Mouse (Mus musculus) limb, embryonic 12.5 days (tissue): ENCODE measurements around the gene Zscan29. TPM values are rescaled to one million over a fixed set of nuclear protein-coding genes. Genes with fewer than 3 reads are reported as not detected.

Source experiments
- ATAC-seq: fragments of 200-750 bp; cut with Nextera tagmentation; 2 replicates; pipeline ENCODE4 v1.8.0; 2017; ENCODE audit warnings: low read depth, moderate TSS enrichment; ENCODE audit not compliant: insufficient number of reproducible peaks, insufficient read depth, low FRiP score, low TSS enrichment
- H3K27ac ChIP-seq: fragments of 300-500 bp; sonication (generic); 2 replicates; pipeline ENCODE4 v1.5.1; 2016; ENCODE audit warnings: mild to moderate bottlenecking, moderate library complexity
- H3K27me3 ChIP-seq: fragments of 300-500 bp; sonication (generic); 2 replicates; pipeline ENCODE4 v1.6.1; 2016; ENCODE audit warnings: mild to moderate bottlenecking, moderate library complexity
- H3K36me3 ChIP-seq: fragments of 300-500 bp; sonication (generic); 2 replicates; pipeline ENCODE4 v1.6.1; 2016; ENCODE audit warnings: mild to moderate bottlenecking, moderate library complexity
- H3K4me1 ChIP-seq: fragments of 300-500 bp; sonication (generic); replicated peaks from 2 replicates; pipeline ENCODE4 v1.6.1; 2016
- H3K4me2 ChIP-seq: fragments of 300-500 bp; sonication (generic); 2 replicates; pipeline ENCODE4 v1.6.1; 2016; ENCODE audit warnings: mild to moderate bottlenecking, moderate library complexity
- H3K4me3 ChIP-seq: fragments of 300-500 bp; sonication (generic); replicated peaks from 2 replicates; pipeline ENCODE4 v1.5.1; 2016; ENCODE audit warnings: mild to moderate bottlenecking
- H3K9ac ChIP-seq: fragments of 300-500 bp; sonication (generic); replicated peaks from 2 replicates; pipeline ENCODE4 v1.6.1; 2016; ENCODE audit warnings: mild to moderate bottlenecking, moderate library complexity
- H3K9me3 ChIP-seq: fragments of 300-500 bp; sonication (generic); 2 replicates; pipeline ENCODE4 v1.6.1; 2016; ENCODE audit warnings: mild to moderate bottlenecking, moderate library complexity
- WGBS: fragments of 180-500 bp; shearing (Covaris S2); methylation state at CpG from one replicate; pipeline ENCODE4 v1.1.7; 2016; 5-methylcytosine and 5-hydroxymethylcytosine counted together
- polyA plus RNA-seq: library from polyadenylated mRNA; unstranded; fragments of >200 nt; fragmentation: Nextera tagmentation; extraction: Ambion mirVana; gene quantifications from 2 replicates; pipeline ENCODE4 v1.2.1, GENCODE M21; 2016

The Zscan29 gene
- polyA plus RNA-seq, 1 experiment from 2014 or later: 11.3 TPM

DNA sequence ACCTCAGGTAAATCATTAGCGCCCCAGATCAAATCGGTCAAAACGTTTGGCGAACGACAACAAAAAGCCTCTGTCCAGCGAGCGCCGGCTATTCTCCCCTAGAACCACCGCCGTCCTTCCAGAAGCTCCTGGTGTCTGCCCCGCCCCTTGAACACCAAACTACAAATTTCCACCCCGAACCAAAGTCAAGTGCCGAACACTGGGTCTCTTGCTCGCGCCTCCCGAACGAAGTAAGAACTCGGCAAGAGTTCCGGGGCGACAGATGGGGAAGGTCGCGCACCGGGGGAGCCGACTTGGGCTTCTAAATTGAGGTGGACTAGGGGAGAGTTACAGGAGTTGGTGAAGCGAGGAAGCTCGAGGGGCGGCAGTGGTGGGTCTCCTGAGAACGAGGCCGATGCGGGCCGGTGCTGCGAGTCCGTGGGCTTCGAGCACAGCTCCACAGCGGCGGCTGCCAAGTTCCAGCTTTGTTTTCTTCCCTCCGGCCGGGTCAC lies 399 bp downstream of the Zscan29 start, which contains the start of gene Tubgcp4:
Tubgcp4 (plus strand) TSS at position 174 of the 491 bp plus-strand sequence.
- WGBS: under 1% methylated on average over 38 of the region's 38 CpGs
- peak; percentile 44; the same call in 1 of the 2 replicates for ATAC-seq

DNA sequence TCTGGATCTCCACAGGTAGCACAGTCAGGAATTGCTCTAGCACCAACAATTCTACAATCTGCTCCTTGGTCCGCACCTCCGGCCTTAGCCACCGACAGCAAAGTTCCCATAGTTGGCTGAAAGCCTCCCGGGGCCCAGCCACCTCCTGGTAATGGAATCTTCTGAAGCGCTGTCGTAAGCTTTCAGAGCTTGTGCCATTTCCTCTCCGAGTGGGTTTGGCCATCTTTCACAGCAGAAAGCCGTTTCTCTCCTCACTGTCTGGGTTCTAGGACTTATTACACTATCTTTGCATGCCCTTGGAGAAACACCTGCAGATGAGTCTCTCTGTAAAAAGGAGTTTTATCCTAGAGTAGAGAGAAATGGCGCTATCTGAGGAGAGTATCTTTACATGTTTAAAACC lies 1.0 kb downstream of the Zscan29 start:
- Histone ChIP-seq H3K4me2 (peak overlapping the region; percentile 90), H3K4me3 (peak overlapping the region; percentile 80), H3K4me1 (peaks cover 21% of the 10 kb centered on the region), H3K9me3 (no peaks in the 10 kb centered on the region), H3K36me3 (peaks cover 40% of the 10 kb centered on the region), H3K27ac (peak overlapping the region; percentile 90), H3K27me3 (no peaks in the 10 kb centered on the region), H3K9ac (peak overlapping the region; percentile 86)
- WGBS: 7% methylated on average over 9 of the region's 9 CpGs
- ATAC-seq: no peak

More for the DNA sequence above, 399 bp downstream of the Zscan29 start, which contains the start of gene Tubgcp4:
- Histone ChIP-seq H3K9me3 (no peaks in the 10 kb centered on the region), H3K9ac (peak within 1 kb of the TSS; percentile 86), H3K27me3 (no peaks in the 10 kb centered on the region), H3K36me3 (peaks cover 43% of the 10 kb centered on the region), H3K27ac (peak within 1 kb of the TSS; percentile 90), H3K4me3 (peak within 1 kb of the TSS; percentile 80), H3K4me1 (peaks cover 21% of the 10 kb centered on the region), H3K4me2 (peak within 1 kb of the TSS; percentile 90)

DNA sequence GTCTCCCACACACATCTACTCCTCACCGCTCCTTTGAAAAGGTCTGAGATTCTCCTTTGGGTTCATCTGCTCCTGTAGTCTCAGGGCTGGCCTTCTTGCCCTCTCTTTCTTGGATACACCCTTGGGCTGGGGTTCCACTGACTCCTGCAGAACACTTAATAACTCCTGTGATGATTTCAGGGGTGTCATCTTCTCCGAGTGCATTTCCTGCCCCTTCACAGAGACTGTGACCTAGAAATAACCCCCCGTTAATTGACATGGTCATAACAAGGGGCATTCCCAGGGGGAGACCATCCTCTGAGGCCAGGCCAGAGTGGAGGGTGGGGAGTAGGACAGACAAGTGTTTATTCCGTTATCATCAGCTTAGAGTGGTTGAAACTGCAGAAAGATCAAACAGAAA lies 1.8 kb downstream of the Zscan29 start:
- H3K4me3 ChIP-seq: peak overlapping the region; percentile 80
- ATAC-seq: no peak
- 41% methylated on average over 4 of the region's 4 CpGs for WGBS
- H3K27me3 ChIP-seq: no peaks in the 10 kb centered on the region
- H3K9ac ChIP-seq: peak overlapping the region; percentile 86; the same call in 1 of the 2 replicates
- no peaks in the 10 kb centered on the region for H3K9me3 ChIP-seq
- peak overlapping the region; percentile 90 for H3K4me2 ChIP-seq
- H3K36me3 ChIP-seq: peaks cover 38% of the 10 kb centered on the region
- H3K27ac ChIP-seq: no peak overlapping the region
- H3K4me1 ChIP-seq: peaks cover 21% of the 10 kb centered on the region

DNA sequence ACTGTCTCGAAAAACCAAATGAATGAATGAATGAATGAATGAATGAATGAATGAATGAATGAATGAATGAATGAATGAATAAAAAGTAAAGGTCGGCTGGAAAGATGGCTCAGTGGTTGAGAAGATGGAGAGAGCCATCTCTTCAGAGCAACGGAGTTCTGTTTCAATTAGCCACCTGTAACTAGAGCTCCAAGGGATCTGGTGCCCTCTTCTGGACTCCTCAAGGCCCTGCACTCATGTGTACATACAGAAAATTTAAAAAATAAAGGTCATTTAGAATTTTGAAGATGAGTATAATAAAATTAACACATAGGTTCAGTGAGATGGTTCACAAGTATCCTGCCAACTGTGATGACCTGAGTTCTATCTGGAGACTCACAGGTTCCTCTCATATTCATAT lies 17.8 kb downstream of the Zscan29 start:
- no peaks in the 10 kb centered on the region for H3K27me3 ChIP-seq
- no peak overlapping the region for H3K4me2 ChIP-seq
- no peak for ATAC-seq
- no peaks in the 10 kb centered on the region for H3K9me3 ChIP-seq
- H3K36me3 ChIP-seq: peaks cover 29% of the 10 kb centered on the region
- H3K4me3 ChIP-seq: no peak overlapping the region
- 88% methylated on average over 3 of the region's 3 CpGs for WGBS
- no peak overlapping the region for H3K9ac ChIP-seq
- H3K27ac ChIP-seq: no peak overlapping the region
- no peaks in the 10 kb centered on the region for H3K4me1 ChIP-seq

DNA sequence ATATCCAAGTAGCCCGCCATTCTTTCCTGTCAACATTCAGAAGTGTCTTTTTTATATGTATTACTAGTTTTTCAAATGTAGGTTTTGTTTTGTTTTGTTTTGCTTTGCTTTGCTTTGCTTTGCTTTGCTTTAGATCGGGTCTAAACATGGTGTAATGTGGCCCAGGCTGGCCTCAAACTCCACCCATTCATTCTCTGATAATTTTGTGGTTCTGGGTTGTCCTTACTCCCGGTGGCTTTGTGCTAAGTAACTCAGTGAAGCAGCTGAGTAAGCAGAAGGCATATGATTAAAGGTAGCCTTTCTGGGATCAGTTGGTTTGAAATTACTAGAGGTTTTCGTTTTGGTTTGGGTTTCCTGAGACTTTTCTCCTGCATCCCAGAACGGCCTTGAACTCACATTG lies 21.2 kb downstream of the Zscan29 start:
- Histone ChIP-seq H3K27ac (no peak overlapping the region), H3K4me2 (no peak overlapping the region), H3K4me3 (no peak overlapping the region), H3K9ac (no peak overlapping the region), H3K4me1 (no peaks in the 10 kb centered on the region), H3K9me3 (no peaks in the 10 kb centered on the region), H3K36me3 (peaks cover 43% of the 10 kb centered on the region), H3K27me3 (no peaks in the 10 kb centered on the region)
- no peak for ATAC-seq
- WGBS: 80% methylated on average over 5 of the region's 5 CpGs

DNA sequence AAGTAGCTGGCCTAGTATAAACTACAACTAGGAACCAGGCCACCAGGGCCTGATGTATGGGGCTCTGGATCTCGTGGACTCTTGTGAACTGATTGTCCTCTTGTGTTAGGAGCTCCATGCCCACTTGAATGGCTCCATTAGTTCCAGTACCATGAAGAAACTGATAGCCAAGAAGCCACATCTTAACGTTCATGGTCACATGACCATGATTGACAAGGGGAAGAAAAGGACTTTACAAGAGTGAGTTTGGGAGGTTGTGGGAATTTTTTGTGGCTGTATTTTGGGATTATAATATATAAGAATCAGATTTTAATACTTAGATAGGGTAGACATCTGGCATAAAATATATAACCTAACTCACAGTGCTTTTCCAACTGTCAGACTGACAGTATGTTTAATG lies 28.5 kb downstream of the Zscan29 start:
- Histone ChIP-seq H3K36me3 (peaks cover 58% of the 10 kb centered on the region), H3K27me3 (no peaks in the 10 kb centered on the region), H3K4me2 (no peak overlapping the region), H3K9ac (no peak overlapping the region), H3K4me3 (no peak overlapping the region), H3K27ac (no peak overlapping the region), H3K9me3 (peaks cover 12% of the 10 kb centered on the region), H3K4me1 (peaks cover 18% of the 10 kb centered on the region)
- no peak for ATAC-seq
- 81% methylated on average over 2 of the region's 2 CpGs for WGBS

DNA sequence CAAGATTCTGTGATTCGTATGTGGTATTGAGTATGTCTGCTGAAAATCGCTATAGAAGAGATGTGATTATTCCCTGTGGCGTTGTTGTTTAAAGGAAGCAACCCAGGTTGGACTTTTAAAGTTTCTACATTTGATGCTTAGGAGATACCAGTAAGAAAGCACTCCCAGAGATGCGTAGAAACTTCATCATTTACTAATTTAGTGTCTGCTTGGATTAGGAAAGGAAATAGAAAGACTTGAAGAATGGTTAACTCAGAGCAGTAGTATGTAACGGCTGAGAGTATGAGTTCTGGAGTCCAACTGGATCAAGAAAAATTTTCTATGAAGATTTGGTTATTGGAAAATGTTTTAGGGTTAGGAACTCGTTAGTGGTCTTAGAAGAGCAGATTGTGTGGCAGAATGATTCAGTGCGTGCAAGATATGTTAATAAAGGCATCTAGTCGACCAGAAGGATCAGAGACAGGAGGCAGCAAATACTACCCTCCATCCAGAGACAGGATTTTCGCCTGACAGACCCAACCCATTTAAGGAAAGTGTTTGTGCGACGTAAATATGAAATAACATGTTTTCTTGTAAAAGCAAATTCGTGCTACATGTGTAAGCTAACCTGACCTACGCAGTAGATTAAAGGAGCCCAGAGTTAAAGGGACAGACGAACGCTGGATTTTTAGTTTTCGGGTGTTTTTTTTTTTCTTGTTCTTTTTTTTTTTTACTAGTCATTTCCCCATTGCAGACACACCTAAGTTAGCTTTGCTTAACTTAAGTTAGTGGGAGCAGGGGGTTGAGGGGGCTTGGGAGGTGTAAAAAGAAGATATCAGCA lies 29.5 kb downstream of the Zscan29 start:
- H3K36me3 ChIP-seq: peaks cover 50% of the 10 kb centered on the region
- peaks cover 18% of the 10 kb centered on the region for H3K4me1 ChIP-seq
- H3K4me2 ChIP-seq: peak overlapping the region; percentile 89
- peak overlapping the region; percentile 98 for H3K27ac ChIP-seq
- H3K9me3 ChIP-seq: peaks cover 12% of the 10 kb centered on the region
- WGBS: 75% methylated on average over 16 of the region's 16 CpGs
- H3K27me3 ChIP-seq: no peaks in the 10 kb centered on the region
- peak overlapping the region; percentile 66 for H3K4me3 ChIP-seq
- no peak for ATAC-seq
- H3K9ac ChIP-seq: peak overlapping the region; percentile 88

DNA sequence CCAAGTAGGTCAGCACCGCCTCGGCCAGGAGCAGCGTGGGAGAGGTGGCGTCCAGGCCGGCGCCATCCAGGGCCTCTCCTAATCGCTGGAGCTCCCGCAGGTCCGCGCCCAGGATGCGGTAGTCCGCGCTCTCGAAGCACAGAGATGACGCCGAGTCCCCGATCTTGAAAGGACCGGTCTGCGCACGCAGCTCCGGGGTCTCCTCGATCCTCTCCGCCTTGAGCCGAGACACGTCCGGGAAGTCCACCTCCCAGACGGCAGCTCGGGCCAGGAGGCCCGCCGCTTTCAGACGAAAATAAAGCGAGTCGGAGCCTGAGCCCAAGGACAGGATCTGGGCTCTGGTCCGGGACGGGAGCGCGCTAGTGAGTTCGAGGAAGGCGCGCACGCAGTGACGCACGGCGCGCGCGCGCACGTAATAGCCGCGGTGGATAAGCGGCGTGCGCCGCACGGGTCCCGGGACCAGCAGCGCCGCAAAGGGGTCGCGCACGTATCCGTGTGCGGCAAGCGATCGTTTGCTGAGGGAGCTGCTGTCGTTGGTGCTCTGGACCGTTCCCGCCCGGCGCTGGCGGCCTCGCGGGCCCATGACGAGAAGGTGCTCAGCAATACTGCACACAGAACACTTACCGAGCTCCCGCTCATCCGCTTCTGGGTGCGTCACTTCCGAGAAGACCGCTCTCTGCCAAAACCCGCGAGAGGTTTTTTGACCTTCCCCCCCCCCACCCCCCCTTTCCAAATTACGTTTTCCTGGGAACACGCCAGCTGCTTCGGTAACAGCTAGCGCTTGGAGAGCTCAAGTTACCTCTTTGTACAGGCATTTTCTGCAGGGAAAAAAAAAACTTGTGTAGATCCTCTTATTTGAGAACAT lies 30.7 kb downstream of the Zscan29 start, which contains the start of the genes Adal and Lcmt2:
Adal (plus strand) TSS at position 411 of the 865 bp plus-strand sequence.
Lcmt2 (minus strand) TSS at position 636 of the 865 bp plus-strand sequence.
- Histone ChIP-seq H3K4me1 (peaks cover 18% of the 10 kb centered on the region), H3K9ac (peak within 1 kb of the TSS; percentile 88), H3K4me2 (peak within 1 kb of the TSS; percentile 89), H3K27me3 (no peaks in the 10 kb centered on the region), H3K4me3 (peak within 1 kb of the TSS; percentile 66), H3K27ac (peak within 1 kb of the TSS; percentile 98), H3K36me3 (peaks cover 43% of the 10 kb centered on the region), H3K9me3 (peaks cover 12% of the 10 kb centered on the region)
- 1% methylated on average over 87 of the region's 87 CpGs for WGBS
- ATAC-seq: peak; percentile 95

DNA sequence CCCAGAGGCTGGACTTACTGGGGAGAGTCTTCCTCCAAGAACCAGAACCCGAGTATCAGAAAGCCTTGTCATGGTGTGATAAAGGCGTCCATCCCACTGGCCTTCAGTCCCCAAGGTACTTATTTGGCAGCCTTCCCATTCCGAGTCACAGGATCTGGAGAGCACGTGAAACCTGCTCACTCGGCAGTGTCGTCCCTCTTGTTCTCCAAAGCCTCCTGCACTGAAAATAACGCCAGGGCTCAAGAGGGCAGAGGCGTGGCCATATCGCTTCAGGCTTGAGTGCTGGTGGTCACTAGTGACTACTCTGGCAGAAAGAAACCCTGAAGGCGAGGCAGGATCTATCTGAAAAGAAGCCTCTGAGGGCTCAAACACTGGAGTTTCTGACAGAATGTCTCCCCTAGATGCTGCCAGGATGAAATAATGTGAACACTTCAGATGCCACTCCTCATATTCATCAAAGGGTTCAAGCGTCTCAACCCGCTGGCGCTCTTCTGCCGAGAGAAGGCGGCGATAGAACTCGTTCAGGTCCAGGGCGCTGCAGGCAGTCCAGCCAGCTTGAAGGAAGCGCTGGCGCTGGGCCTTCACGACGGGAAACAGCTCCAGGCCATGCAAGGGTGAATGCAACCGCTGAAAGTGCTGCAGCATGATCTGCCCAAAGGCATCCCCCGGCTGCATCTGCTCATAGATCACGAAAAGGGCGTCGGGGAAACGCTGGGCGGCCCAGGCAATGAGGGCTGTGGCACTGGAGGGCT lies 31.5 kb downstream of the Zscan29 start:
- peak overlapping the region; percentile 98 for H3K27ac ChIP-seq
- peaks cover 12% of the 10 kb centered on the region for H3K9me3 ChIP-seq
- peaks cover 18% of the 10 kb centered on the region for H3K4me1 ChIP-seq
- 59% methylated on average over 29 of the region's 29 CpGs for WGBS
- H3K4me2 ChIP-seq: peak overlapping the region; percentile 89
- peak overlapping the region; percentile 66 for H3K4me3 ChIP-seq
- H3K9ac ChIP-seq: peak overlapping the region; percentile 88
- ATAC-seq: no peak
- peaks cover 36% of the 10 kb centered on the region for H3K36me3 ChIP-seq
- H3K27me3 ChIP-seq: no peaks in the 10 kb centered on the region

DNA sequence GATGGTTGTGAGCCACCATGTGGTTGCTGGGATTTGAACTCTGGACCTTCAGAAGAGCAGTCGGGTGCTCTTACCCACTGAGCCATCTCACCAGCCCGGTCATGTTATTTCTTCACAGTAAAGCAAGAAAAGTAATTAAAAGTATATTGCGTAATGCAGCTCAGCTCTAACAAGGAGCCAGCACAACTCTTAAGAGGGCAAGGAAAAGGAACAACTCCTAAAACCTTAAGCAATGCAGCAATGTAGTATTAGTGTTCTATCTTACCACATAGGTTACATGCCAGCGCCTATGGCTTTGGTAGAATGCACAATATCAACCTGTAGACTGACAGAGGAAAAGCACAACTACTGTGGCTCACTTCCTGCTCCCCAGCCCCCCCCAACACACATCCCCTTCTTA lies 33.6 kb downstream of the Zscan29 start:
- H3K4me2 ChIP-seq: no peak overlapping the region
- WGBS: 98% methylated on average over 4 of the region's 4 CpGs
- no peak for ATAC-seq

More for the DNA sequence above, 33.6 kb downstream of the Zscan29 start:
- peaks cover 12% of the 10 kb centered on the region for H3K9me3 ChIP-seq
- peaks cover 18% of the 10 kb centered on the region for H3K4me1 ChIP-seq
- H3K36me3 ChIP-seq: peaks cover 23% of the 10 kb centered on the region
- H3K27me3 ChIP-seq: no peaks in the 10 kb centered on the region
- no peak overlapping the region for H3K9ac ChIP-seq
- no peak overlapping the region for H3K27ac ChIP-seq
- no peak overlapping the region for H3K4me3 ChIP-seq
